Mouse (Mus musculus) adrenal gland, postnatal 14 days (tissue): ENCODE results near the gene BC080695. TPM values are rescaled to one million over a fixed set of nuclear protein-coding genes. Genes with fewer than 3 reads are reported as not detected.
"Not testable (repeated sequence)": the region's sequence is repeated elsewhere in the genome, so short reads cannot be mapped to it uniquely, and the experiment has no call there.

ENCODE experiments used
- DNase-seq: peaks from one replicate; pipeline ENCODE4 v3.0.0; 2021; ENCODE audit warnings: mixed read lengths
- long read RNA-seq, 2 experiments: library from polyadenylated mRNA; stranded (forward); transcript quantifications; one replicate each; pipeline ENCODE4 v2.0.0; 2021
- total RNA-seq: library from RNA; stranded (reverse); gene quantifications from 2 replicates; pipeline ENCODE4 v1.2.3, GENCODE M21; 2021

Gene BC080695
- not detected in 2 replicates for total RNA-seq
- long read RNA-seq, experiment 1: 0 reads
- long read RNA-seq, experiment 2: 0 reads

DNA sequence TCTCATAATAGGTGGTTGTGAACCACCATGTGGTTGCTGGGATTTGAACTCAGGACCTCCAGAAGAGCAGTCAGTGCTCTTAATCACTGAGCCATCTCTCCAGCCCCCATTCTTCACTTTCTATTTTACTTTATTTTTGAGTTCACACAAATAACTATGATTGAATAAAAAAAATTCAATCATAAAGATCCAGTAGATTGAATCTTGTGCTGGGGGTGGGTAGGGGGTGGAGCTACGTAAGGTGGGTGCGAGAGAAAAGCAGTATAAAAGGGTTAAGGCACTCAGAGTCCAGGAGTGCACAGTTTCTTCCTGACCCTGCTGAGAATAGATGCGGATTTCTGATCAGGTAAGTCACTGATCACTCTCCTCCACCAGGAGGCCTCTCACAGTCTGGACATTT is at the start of gene BC080695, which contains the start of gene Gm13057:
Gene BC080695, plus strand, starts transcription at position 301 of the 400 bp plus-strand sequence.
Gene Gm13057, plus strand, starts transcription at position 310 of the 400 bp plus-strand sequence.
- DNase-seq: not testable (repeated sequence)

DNA sequence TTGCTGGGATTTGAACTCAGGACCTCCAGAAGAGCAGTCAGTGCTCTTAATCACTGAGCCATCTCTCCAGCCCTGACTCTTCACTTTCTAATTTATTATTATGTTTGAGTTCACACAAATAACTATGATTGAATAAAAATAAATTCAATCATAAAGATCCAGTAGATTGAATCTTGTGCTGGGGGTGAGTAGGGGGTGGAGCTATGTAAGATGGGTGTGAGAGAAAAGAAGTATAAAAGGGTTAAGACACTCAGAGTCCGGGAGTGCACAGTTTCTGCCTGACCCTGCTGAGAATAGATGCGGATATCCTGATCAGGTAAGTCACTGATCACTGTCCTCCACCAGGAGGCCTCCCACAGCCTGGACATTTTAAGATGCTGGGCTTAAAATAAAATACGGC is 40.5 kb upstream of the BC080695 start, which contains the start of gene Gm13043:
Gene Gm13043, plus strand, starts transcription at position 301 of the 400 bp plus-strand sequence.
- DNase-seq: no peak

DNA sequence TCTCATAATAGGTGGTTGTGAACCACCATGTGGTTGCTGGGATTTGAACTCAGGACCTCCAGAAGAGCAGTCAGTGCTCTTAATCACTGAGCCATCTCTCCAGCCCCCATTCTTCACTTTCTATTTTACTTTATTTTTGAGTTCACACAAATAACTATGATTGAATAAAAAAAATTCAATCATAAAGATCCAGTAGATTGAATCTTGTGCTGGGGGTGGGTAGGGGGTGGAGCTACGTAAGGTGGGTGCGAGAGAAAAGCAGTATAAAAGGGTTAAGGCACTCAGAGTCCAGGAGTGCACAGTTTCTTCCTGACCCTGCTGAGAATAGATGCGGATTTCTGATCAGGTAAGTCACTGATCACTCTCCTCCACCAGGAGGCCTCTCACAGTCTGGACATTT is 15.8 kb upstream of the BC080695 start, which contains the start of gene Gm13040:
Gene Gm13040, plus strand, starts transcription at position 301 of the 400 bp plus-strand sequence.
- not testable (repeated sequence) for DNase-seq

- not testable (repeated sequence) for DNase-seq
These were observed 60.4 kb downstream of the BC080695 start for GRCm38 (mm10) chr4:143611927-143612326.

GRCm38 (mm10) chr4:143614703-143615102 is 63.2 kb downstream of the BC080695 start, which contains the start of gene Gm13083:
TSS of gene Gm13083 (plus strand) at chr4:143615003.
- DNase-seq: not testable (repeated sequence)

DNA sequence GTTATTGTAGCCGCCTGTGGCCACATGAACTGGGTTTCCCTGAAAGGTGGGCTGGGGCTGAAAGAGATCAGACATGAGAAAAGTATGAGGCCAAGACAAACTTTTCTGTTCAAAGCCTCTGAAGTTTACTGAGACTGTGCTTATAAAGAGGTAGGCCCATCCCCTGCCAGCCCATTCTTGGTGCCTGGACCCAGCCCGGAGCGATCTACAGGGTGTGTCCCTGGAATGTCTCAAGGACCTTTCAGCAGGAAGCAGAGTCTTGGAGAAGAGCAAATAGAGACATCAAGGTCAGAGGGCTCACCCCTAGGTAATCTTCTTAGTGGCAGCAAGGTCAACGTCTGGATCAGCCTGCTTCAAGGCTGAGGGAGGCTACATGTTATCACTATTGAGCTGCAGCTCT is 66.6 kb downstream of the BC080695 start:
- not testable (repeated sequence) for DNase-seq

Other genes starting within 250 kb of the BC080695 start
- not detected in 2 replicates for gene Lrrc38, start 201.9 kb upstream of the BC080695 start, total RNA-seq
- not detected in 2 replicates for gene Pramel1, start 157.3 kb upstream of the BC080695 start, total RNA-seq
- 8.8 and 10.9 TPM in 2 replicates for gene Pramef8, start 139.3 kb upstream of the BC080695 start, total RNA-seq
- gene Oog4, start 101.4 kb upstream of the BC080695 start, total RNA-seq: not detected in 2 replicates
- gene Gm13043, start 40.4 kb upstream of the BC080695 start, total RNA-seq: not detected in 2 replicates
- gene Gm13040, start 15.7 kb upstream of the BC080695 start, total RNA-seq: not detected in 2 replicates
- not detected in 2 replicates for gene Gm13057, start within 50 bp of the BC080695 start, total RNA-seq
- not detected in 2 replicates for gene Gm13083, start 63.3 kb downstream of the BC080695 start, total RNA-seq
- not detected in 2 replicates for gene Gm13088, start 105.5 kb downstream of the BC080695 start, total RNA-seq
- gene Gm13089, start 151.0 kb downstream of the BC080695 start, total RNA-seq: not detected in 2 replicates
- gene Gm13078, start 167.8 kb downstream of the BC080695 start, total RNA-seq: not detected in 2 replicates
- gene Gm13023, start 237.7 kb downstream of the BC080695 start, total RNA-seq: not detected in 2 replicates